Mouse (Mus musculus): Measurements from ENCODE around the gene Tomm20. TPM values are rescaled to one million over a fixed set of nuclear protein-coding genes. Genes with fewer than 3 reads are reported as not detected.

Gene Tomm20
- polyA plus RNA-seq, 1 experiment: 432 TPM

DNA sequence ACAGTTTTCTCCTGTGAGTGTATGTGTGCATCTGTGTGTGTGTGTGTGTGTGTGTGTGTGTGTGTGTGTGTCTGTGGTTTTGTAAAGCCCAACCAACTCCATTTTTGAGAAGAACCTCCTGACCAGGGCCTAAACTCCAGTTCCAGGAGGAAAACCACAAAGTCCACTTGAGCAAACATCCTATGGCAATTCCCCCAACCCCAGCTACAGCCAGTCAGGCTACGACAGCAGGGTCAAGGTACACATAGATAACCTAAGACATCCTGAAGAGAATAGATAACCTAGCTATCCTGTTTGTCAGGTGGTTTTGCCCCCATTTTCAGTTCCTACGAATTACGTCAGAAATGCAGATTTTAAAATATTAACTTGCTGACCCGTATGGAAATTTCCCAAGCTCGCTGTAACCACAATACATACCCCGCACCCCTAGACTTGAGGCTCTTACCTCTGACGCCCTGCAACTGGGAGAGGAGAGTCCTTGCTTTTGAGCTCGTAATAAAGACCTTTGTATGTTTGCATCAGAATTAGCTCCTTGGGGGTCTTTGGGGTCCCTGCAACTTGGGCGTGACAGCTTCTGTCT, 28.1 kb upstream of the Tomm20 start:
- 54% methylated on average over 9 of the region's 9 CpGs for WGBS
- no peaks in the 10 kb centered on the region for H3K27me3 ChIP-seq (ENCODE audit: control insufficient read depth, insufficient read depth, low read length)
- H3K4me1 ChIP-seq (replicated peaks; ENCODE audit: control insufficient read depth, insufficient read depth, low read length): peaks cover 6% of the 10 kb centered on the region
- H3K4me3 ChIP-seq (ENCODE audit: control insufficient read depth, insufficient read depth, low read length): no peak overlapping the region
- no peaks in the 10 kb centered on the region for H3K36me3 ChIP-seq (ENCODE audit: control insufficient read depth, insufficient read depth, low read length)
- no peak for DNase-seq
- H3K27ac ChIP-seq (ENCODE audit: control insufficient read depth, insufficient read depth, low read length): no peak overlapping the region
- TF ChIP-seq POLR2A (IDR thresholded peaks at IDR 0.05; ENCODE audit: control insufficient read depth, extremely low read depth, insufficient read depth, low read length, poor library complexity): no peak
- TF ChIP-seq CTCF (IDR thresholded peaks at IDR 0.05; ENCODE audit: borderline replicate concordance, control insufficient read depth, extremely low read depth, insufficient read depth, low read length, poor library complexity): no peak

DNA sequence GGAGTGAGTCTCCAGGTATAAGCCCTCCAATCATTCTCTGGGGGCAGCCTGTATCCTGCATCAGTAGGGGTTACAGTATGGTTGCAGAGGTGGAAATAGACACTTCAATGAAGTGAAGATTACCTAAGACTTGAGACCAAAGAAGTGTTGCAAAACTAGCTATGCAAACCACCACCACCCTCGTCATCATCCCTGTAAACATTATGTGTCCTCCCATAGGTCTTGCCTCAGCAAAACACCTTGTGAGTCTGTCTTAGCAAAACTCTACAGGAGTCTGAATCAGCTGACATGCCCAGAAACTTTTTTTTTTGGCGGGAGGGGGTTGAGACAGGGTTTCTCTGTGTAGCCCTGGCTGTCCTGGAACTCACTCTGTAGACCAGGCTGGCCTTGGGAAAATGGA, 27.0 kb upstream of the Tomm20 start:
- no peak overlapping the region for H3K27ac ChIP-seq (ENCODE audit: control insufficient read depth, insufficient read depth, low read length)
- H3K4me1 ChIP-seq (replicated peaks; ENCODE audit: control insufficient read depth, insufficient read depth, low read length): peaks cover 6% of the 10 kb centered on the region
- no peak overlapping the region for H3K4me3 ChIP-seq (ENCODE audit: control insufficient read depth, insufficient read depth, low read length)
- H3K36me3 ChIP-seq (ENCODE audit: control insufficient read depth, insufficient read depth, low read length): no peaks in the 10 kb centered on the region
- 89% methylated on average over 2 of the region's 2 CpGs for WGBS
- DNase-seq: no peak
- no peaks in the 10 kb centered on the region for H3K27me3 ChIP-seq (ENCODE audit: control insufficient read depth, insufficient read depth, low read length)
- TF ChIP-seq CTCF (IDR thresholded peaks at IDR 0.05; ENCODE audit: borderline replicate concordance, control insufficient read depth, extremely low read depth, insufficient read depth, low read length, poor library complexity) (no peak), POLR2A (IDR thresholded peaks at IDR 0.05; ENCODE audit: control insufficient read depth, extremely low read depth, insufficient read depth, low read length, poor library complexity) (no peak)

DNA sequence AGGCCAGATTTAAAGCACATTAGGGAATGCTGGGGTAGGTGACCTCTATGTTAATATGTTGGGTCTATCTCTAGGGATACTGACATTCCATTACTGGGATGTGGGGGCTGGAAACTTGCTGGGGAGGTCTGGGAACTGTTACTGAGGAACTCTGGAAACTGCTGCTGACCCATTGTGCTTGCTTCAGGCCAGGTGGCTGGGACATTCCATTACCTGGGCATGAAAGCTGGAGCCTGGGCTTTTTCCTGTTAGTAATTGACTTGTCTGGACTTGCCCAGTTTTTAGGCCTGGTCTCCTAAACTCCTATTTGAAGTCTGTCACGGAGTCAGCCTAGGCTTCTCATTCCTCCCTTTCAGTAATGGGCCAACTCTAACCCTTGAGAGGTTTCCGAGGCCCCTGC, 26.5 kb upstream of the Tomm20 start:
- H3K27me3 ChIP-seq (ENCODE audit: control insufficient read depth, insufficient read depth, low read length): no peaks in the 10 kb centered on the region
- DNase-seq: no peak
- H3K4me1 ChIP-seq (replicated peaks; ENCODE audit: control insufficient read depth, insufficient read depth, low read length): peaks cover 6% of the 10 kb centered on the region
- H3K27ac ChIP-seq (ENCODE audit: control insufficient read depth, insufficient read depth, low read length): no peak overlapping the region
- no peaks in the 10 kb centered on the region for H3K36me3 ChIP-seq (ENCODE audit: control insufficient read depth, insufficient read depth, low read length)
- WGBS: 96% methylated on average over 2 of the region's 2 CpGs
- TF ChIP-seq POLR2A (IDR thresholded peaks at IDR 0.05; ENCODE audit: control insufficient read depth, extremely low read depth, insufficient read depth, low read length, poor library complexity) (no peak), CTCF (IDR thresholded peaks at IDR 0.05; ENCODE audit: borderline replicate concordance, control insufficient read depth, extremely low read depth, insufficient read depth, low read length, poor library complexity) (no peak)
- no peak overlapping the region for H3K4me3 ChIP-seq (ENCODE audit: control insufficient read depth, insufficient read depth, low read length)

DNA sequence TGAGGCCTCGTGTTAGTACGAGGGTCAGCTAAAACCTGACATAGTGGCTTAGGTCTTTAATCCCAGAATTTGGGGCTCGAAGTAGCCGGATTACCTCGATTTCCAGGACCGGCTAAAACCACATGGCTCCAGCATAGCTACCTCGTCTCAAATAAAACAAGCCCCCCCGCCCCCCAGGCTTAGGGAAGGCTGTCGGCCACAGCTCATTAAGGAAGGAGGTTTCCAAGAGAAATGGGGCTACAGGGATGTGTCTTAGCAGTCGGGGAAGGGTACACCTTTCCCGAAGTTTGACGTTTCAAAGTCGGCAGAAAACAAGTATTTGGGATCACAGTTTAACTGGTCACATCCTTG, 25.6 kb upstream of the Tomm20 start:
- Histone ChIP-seq H3K27me3 (ENCODE audit: control insufficient read depth, insufficient read depth, low read length) (no peaks in the 10 kb centered on the region), H3K4me3 (ENCODE audit: control insufficient read depth, insufficient read depth, low read length) (peak overlapping the region; percentile 97), H3K36me3 (ENCODE audit: control insufficient read depth, insufficient read depth, low read length) (no peaks in the 10 kb centered on the region), H3K27ac (ENCODE audit: control insufficient read depth, insufficient read depth, low read length) (no peak overlapping the region), H3K4me1 (replicated peaks; ENCODE audit: control insufficient read depth, insufficient read depth, low read length) (peaks cover 6% of the 10 kb centered on the region)
- DNase-seq: no peak
- WGBS: 8% methylated on average over 13 of the region's 13 CpGs
- TF ChIP-seq CTCF (IDR thresholded peaks at IDR 0.05; ENCODE audit: borderline replicate concordance, control insufficient read depth, extremely low read depth, insufficient read depth, low read length, poor library complexity) (no peak), POLR2A (IDR thresholded peaks at IDR 0.05; ENCODE audit: control insufficient read depth, extremely low read depth, insufficient read depth, low read length, poor library complexity) (no peak)

DNA sequence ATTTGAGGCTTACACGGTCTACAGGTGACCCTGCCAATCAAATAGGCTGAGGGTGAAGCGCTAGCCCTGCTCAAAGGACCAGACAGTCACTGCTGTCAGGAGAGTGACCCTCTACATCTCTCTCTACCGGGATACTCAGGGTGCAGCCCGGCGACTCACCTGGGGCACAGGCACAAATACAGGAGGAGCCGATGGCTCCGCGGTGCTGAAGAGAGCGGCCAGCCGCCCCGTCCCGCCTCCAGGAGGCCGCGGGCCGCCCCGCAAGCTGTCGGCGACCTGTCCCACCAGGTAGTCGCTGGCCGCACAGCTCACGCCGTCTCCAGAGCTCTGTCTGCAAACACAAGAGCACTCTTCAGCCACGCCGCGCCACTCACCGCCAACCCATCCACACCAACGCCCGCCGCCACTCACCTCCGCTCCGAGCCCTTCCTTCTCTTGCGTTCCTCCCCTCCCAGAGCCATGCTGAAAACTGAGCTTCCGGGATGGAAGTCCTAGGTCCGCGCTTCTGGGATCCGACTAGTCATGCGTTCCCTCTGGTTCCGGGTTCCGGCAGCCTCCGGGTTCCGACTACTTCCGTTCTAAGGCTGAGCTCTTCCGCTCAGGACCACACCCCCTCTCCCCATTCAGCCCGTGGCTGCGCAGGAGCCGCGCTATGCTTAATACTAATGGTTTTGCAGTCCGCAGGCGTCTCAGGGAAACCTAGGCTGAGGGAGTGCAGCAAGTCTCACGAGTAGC, 25.1 kb upstream of the Tomm20 start, which contains the start of gene Rbm34:
Gene Rbm34, minus strand, starts transcription at position 493 of the 735 bp plus-strand sequence.
- H3K27ac ChIP-seq (ENCODE audit: control insufficient read depth, insufficient read depth, low read length): no peak within 1 kb of the TSS
- DNase-seq: peak; percentile 94
- peaks cover 6% of the 10 kb centered on the region for H3K4me1 ChIP-seq (replicated peaks; ENCODE audit: control insufficient read depth, insufficient read depth, low read length)
- TF ChIP-seq POLR2A (IDR thresholded peaks at IDR 0.05; ENCODE audit: control insufficient read depth, extremely low read depth, insufficient read depth, low read length, poor library complexity) (peak; percentile 49; the same call in 1 of the 2 replicates), CTCF (IDR thresholded peaks at IDR 0.05; ENCODE audit: borderline replicate concordance, control insufficient read depth, extremely low read depth, insufficient read depth, low read length, poor library complexity) (no peak)
- H3K4me3 ChIP-seq (ENCODE audit: control insufficient read depth, insufficient read depth, low read length): peak within 1 kb of the TSS; percentile 97
- peaks cover 1% of the 10 kb centered on the region; the same call in 1 of the 2 replicates for H3K36me3 ChIP-seq (ENCODE audit: control insufficient read depth, insufficient read depth, low read length)
- H3K27me3 ChIP-seq (ENCODE audit: control insufficient read depth, insufficient read depth, low read length): no peaks in the 10 kb centered on the region
- under 1% methylated on average over 50 of the region's 50 CpGs for WGBS

DNA sequence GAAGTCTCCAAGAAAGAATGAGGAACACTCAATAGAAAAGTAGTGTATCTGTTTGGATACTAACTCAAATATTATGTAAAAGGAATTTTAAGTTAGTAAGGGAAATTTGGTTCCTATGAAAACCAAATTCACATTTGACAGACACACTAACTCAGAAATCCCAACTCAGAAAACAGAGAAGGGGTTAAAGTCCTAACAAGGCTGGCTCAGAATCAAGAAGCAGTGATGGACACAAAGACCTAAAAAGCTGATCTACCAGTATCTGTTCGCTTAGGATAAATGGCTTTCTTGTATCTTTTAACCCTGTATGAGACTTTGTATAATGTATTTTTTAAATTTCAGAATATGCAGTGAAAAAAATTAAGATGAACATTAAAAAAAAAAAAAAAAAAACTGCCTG, 23.9 kb upstream of the Tomm20 start:
- no peak for TF ChIP-seq CTCF (IDR thresholded peaks at IDR 0.05; ENCODE audit: borderline replicate concordance, control insufficient read depth, extremely low read depth, insufficient read depth, low read length, poor library complexity)
- TF ChIP-seq POLR2A (IDR thresholded peaks at IDR 0.05; ENCODE audit: control insufficient read depth, extremely low read depth, insufficient read depth, low read length, poor library complexity): no peak
- Histone ChIP-seq H3K27me3 (ENCODE audit: control insufficient read depth, insufficient read depth, low read length) (no peaks in the 10 kb centered on the region), H3K27ac (ENCODE audit: control insufficient read depth, insufficient read depth, low read length) (no peak overlapping the region), H3K36me3 (ENCODE audit: control insufficient read depth, insufficient read depth, low read length) (peaks cover 11% of the 10 kb centered on the region), H3K4me1 (replicated peaks; ENCODE audit: control insufficient read depth, insufficient read depth, low read length) (peaks cover 6% of the 10 kb centered on the region), H3K4me3 (ENCODE audit: control insufficient read depth, insufficient read depth, low read length) (no peak overlapping the region)
- WGBS: 94% methylated on average over 1 of the region's 1 CpGs
- DNase-seq: no peak
